Mouse (Mus musculus): Measurements from ENCODE around the gene Larp1.

Larp1 gene

GRCm38 (mm10) chr11:58009051-58009515 is at the start of gene Larp1:
Larp1 (plus strand) TSS chr11:58009064.
- DNase-seq: no peak

DNA sequence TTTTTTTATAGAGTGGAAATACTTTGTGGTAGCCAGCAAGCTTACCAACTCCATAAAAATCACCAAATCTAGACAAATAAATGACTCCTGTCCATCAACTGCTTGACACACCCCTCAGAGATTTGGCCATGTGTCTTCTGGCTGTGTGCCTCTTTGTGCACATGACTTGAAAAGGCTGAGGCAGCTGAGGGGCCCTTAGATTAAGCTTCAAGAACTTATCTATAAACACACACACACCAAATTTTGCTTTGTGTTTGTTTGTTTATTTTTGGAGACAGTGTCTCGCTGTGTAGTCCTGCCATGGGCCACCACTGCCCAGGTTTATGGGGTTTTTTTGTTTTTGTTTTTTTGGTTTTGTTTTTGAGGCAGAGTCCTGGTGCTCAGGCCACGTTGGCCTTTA is 48.9 kb upstream of the Larp1 start:
- no peak for DNase-seq

GRCm38 (mm10) chr11:57962382-57963285 is 46.2 kb upstream of the Larp1 start:
- peak; percentile 76 for DNase-seq

GRCm38 (mm10) chr11:57963291-57963870 is 45.5 kb upstream of the Larp1 start:
- no peak for DNase-seq

GRCm38 (mm10) chr11:57966630-57967029 is 42.2 kb upstream of the Larp1 start:
- DNase-seq: no peak

GRCm38 (mm10) chr11:57968301-57968700 is 40.6 kb upstream of the Larp1 start:
- no peak for DNase-seq

GRCm38 (mm10) chr11:57970541-57970940 is 38.3 kb upstream of the Larp1 start:
- no peak for DNase-seq

DNA sequence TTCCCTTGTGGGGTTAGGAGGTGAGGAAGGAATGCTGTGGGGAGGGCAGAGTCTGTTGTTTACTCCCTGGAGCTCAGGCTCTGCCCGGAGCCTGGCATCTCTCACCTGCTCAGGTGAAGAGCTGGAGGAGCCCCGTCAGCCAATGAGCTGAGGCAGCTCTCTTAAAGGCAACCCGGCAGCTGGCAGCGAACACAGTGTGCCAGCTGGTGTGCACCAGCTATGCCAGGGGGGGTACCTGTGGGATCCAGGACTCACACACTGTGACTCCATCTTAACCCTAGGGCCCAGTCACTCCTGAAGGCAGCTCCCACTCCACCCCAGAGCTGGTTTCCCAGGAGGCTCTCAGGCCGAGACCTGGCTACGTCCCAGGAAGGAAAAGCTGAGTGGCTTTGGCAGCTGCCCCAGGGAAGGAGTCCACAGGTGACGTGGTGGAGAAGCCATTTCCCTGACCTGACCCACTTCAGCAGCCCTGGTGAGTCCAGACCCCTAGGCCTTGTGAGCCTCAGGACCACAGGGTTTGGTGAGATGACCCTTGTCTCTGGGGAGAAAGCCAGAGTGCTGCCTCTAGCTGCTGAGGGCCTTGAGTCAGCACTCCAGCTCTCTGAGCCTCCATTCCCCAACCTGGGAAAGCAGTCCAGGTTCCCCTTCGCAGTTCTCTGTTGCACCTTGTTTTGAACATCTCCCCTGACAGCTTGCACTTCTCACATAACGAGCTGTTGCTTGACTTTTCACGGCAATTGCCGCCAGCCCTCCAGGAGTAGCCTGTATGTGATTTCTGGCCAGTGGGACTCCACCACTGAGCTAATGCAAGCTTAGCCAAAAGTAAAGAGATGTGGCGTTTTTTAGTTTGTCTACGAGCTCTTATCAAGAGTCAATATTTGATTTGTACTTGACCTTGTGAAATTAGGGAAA is 35.6 kb upstream of the Larp1 start:
- DNase-seq: peak; percentile 84

- no peak for DNase-seq
Measured at GRCm38 (mm10) chr11:57973913-57974234, 35.0 kb upstream of the Larp1 start.

DNA sequence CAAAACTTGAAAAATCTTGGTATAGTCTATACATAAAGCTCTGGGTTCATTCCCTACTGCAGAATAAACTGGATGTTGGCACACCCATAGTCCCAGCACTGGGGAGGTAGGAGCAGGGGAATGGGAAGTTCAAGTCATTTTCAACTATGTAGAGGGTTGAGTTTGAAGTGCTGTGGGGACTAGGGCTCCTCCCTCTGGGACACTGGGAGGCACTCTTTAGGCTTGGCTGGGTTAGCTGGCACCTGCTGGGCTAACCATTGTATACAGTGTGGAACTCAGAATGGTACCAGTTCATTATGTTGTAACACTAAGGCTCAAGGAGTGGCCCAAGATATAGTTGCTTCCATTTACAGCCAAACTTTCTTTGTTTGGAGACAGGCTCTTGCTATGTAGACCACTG is 33.0 kb upstream of the Larp1 start:
- no peak for DNase-seq

DNA sequence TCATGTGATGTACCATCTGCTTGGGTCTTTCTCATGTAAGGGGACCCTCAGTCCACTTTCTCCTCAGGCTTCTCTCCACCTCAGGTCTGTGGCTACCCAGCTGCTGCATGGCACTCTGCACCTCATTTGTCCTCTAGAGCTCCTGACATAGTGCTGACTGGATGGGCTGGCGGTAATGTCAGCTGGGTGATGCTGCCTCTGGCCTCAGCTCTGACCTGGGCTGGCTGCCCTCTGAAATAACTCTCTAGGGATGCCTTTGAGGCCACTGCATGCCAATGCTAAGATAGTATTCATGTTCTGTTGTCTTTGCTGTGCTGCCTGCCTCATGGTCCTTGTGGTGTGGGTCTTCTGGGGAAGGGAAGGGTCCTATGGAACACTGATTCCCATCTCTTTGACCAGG is 31.2 kb upstream of the Larp1 start:
- DNase-seq: no peak

DNA sequence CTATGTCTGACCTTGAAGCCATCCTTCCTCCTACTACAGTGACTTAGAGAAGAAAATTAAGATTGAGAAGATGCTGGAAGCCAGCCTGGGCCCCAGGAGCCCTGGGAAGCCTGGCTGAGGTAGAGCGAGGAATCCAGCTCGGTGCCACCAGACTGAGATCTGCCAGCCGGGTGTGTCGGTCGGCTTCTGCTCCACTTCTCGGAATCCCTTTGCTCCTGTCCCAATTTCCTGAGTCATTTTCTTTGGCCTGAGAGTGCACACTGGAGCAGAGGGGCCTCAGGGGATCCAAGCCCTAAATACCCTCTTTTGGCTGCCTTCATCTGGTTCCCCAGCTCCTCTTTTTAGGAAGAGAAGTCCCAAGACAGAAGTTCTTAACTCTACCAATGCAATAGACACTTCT is 29.2 kb upstream of the Larp1 start:
- DNase-seq: no peak

DNA sequence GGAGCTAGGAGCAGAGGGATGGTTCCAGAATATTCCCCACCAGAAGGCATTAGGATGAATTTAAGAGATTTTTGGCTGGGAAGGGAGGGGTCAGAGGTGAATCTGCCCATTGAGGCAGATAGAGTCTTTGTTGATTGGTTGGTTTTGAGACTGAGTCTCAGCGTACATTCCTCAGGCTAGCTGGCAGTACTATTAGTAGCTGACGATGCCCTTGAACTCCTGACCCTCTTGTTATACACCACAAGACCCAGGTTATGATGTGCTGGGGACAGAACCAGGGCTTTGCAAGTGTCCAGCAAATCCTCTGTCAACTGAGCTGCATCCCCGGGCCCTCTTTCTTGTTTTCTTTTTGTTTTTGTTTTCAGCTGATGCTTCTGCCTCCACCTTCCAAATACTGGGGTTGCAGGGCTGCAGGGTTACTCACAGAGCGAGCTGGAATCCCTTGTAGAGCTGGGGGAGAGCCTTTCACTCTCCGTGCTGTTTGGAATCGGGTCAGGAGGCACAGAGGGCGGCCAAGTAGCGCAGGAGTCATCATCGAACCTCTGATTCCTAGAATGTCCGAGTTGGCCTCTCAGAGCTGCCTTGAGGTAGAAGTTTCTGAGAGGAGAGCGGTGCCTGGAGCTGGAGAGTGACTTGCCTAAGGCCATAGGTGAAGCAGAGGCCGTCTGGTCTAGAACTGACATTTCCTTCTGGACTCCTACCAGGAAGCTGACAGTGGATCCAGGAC is 27.6 kb upstream of the Larp1 start:
- no peak for DNase-seq

GRCm38 (mm10) chr11:57983480-57984342 is 25.2 kb upstream of the Larp1 start:
- peak; percentile 60 for DNase-seq

DNA sequence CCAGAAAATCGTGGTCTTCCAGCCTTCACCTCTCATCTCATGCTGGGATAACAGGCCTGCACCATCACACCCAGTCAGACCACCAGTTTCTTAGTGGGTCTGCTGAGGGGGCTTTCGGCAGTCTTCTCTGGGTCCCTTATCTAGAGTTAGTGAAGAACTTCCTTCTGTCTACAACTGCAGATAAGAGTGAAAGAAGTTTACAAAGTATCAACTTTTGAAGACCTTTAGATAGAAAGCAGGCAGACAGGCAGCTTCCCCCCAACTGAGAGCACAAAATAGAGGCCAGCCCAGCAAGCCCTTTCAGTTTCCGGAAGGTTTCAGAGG is 24.6 kb upstream of the Larp1 start:
- no peak for DNase-seq

DNA sequence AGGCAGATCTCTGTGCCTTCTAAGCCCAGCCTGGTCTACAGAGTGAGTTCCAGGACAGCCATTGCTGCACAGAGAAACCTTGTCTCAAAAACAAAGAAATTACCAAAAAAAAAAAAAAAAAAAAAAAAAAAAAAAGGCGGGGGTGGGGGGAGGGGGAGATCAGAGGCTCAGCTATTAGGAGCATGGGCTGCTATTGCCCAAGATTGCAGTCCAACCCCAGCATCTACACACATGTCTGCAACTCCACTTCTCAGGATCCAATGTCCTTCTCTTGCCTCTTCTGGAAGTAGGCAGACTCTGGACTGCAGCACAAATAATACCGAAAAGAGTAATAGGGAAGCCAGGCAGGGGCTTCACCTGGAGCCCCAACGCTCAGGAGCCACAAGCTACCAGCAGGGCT is 23.4 kb upstream of the Larp1 start:
- DNase-seq: no peak

DNA sequence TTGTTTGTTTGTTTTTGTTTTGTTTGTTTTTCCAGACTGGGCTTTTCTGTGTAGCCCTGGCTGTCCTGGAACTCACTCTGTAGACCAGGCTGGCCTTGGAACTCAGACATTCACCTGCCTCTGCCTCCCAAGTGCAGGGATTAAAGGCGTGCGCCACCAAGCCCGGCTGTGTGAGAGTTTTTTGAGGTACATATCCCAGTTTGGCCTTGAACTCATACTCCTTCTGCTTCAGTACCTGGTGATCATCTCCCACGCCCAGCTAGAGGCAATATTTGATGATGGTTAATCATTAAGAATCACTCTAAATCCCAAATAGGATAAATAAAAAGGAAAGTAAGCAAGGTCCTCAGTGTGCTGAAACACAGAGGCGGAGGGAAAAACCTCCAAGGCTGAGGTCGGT is 22.8 kb upstream of the Larp1 start:
- DNase-seq: no peak

GRCm38 (mm10) chr11:57986456-57986855 is 22.4 kb upstream of the Larp1 start:
- no peak for DNase-seq

- DNase-seq: no peak
Measured at GRCm38 (mm10) chr11:57986861-57987260, 22.0 kb upstream of the Larp1 start.

- no peak for DNase-seq
Measured at GRCm38 (mm10) chr11:57998168-57998567, 10.7 kb upstream of the Larp1 start.

DNA sequence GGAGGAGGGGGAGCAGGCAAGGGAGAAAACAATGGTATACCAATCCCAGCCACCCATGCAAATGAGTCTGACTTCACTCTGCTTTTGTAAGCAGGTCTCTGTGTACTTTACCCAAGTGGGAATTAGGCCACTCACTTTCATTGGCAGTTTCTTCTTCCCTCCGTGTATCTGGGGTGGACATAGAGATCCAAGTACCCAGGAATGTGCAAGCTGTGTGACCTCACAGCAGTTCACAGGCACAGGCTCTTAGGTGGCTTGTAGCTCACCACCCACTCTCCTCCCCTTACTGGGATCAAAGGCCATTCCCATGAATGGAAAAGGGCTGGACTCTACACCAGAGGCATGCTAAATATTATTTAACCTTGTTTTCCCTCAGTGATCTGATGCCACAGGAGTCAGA is 10.0 kb upstream of the Larp1 start:
- DNase-seq: no peak

DNA sequence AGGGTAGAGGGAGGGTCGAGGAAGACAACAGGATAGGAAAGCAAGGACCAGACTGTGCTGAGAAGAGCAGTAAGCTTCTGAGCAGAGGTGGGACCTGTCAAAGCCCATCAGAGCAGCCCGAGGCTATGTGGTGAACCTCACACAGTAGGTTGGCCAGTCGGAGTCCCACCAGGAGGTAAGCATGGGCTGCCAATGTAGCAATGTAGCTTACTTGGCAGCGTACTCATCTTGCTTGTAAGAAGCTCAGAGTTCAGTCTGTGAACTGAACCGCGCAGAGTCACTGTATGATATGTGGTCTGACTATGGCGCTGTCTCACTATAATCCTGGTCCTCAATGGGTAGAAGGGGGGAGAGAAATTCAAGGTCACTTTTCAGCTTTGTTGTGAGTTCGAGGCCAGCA is 5.7 kb upstream of the Larp1 start:
- DNase-seq: no peak
